Mouse (Mus musculus) gonadal fat pad, adult 2 months (tissue): ENCODE measurements around the gene Nrgn. TPM values are rescaled to one million over a fixed set of nuclear protein-coding genes. Genes with fewer than 3 reads are reported as not detected.

Experiments used
- DNase-seq: peaks from one replicate; pipeline ENCODE4 v3.0.0-alpha.2; 2012; ENCODE audit warnings: low read depth
- polyA plus RNA-seq: library from polyadenylated mRNA; depleted of rRNA; stranded (reverse); fragments of >200 nt; gene quantifications from 2 replicates; pipeline ENCODE4 v1.2.3, GENCODE M21; 2012; rRNA removed

Nrgn gene
- 19.3 and 24.3 TPM in 2 replicates for polyA plus RNA-seq

DNA sequence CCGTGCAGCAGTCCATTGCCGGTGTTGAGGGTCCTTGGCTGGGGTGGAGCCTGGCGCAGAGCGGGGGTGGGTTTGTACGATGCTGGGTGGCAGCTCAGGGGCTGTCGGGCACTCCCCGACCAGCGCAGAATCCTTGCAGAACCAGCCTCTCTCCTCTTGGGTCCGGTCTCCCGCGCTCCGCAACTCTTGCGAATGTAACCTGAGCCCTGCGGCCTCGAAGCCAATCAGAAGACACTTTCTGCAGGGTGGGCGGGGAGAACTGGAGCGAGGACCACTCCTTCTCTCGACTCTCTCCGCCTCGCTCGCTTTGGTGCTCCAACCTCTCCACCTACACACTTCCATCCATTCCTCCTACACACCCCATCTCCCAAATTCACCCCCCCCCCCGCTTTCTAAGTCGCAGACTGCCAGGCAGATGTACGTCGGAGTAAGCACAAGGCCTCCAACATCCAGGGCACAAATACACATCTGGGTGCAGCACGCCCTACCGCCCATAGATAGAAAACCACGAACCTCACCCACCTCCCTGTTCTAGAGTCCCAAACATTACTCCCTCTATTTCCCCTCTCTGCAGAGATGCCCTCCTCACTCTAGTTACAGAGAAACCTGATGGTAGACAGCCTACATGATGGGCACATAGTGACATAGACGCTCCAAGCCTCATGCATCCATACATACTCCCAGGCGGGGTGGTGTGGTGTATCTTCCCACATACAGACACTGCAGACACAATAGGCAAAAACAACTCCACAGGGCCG lies at the start of gene Nrgn:
Gene Nrgn, minus strand, starts transcription at position 369 of the 758 bp plus-strand sequence.
- DNase-seq = no peak

DNA sequence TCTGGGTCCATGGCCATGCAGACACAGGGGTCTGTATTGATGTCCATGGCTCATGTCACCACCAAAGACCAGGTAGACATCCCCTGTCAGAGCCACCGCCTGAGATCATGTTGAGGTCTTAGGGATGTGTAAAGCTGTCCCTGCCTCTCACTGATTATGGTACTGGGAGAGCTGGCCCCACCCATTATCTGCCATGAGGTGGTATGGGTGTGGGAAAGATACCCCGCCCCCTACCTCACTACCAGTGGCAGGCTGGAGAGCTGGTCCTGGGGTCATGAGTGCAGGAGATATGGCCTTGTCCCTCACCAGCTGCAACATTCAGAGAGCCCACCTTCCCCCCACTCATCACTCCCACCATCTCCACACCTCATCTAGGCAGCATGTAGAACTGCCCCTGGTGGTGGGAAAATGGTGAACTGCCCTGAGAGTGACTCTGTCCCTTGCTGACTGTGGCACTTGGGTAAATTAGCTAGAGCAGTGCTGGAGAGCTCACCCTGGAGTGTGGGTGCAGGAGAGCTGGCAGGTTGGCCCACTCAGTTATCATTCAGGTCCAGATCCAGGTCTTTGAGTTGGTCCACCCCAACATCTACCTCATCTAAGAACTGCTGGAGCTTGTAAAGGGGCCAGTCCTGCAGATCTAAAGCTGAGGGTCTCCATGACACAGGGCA lies 48.0 kb upstream of the Nrgn start:
- DNase-seq = no peak

GRCm38 (mm10) chr9:37598637-37599036 lies 45.9 kb upstream of the Nrgn start:
- no peak for DNase-seq

DNA sequence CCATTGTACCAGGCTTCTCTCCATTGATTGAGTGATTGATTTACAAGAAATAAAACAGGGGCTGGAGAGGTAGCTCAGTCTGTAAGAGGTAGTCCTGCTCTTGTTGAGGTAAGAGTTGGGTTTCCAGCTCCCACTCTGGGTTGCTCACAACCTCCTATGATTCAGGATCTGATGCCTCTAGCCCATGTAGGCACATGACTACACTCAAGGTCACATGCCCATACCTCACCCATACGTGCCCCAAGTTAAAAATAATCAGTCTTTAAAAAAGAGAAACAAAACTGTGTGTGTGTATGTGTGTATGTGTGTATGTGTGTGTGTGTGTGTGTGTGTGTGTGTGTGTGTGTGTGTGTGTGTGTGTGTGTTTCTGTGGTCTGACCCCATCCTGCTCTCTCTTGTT lies 42.9 kb upstream of the Nrgn start:
- DNase-seq = no peak

DNA sequence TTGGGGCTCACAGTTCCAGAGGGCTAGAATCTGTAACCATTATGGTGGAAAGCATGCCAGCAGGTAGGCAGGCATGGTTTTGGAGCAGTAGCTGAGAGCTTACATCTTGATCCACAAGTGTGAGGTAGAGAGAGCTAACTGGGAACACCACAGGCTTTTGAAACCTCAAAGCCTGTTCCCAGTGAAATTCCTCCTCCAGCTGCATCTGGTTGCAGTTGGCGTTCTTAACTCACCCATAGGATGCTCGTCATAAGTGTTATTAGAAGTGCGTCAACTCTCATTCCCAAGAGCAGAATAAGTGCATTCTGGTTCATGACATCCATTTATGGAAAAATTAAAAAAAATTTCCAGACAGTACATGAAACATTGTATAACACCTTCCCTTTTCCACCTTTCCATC lies 41.0 kb upstream of the Nrgn start:
- DNase-seq = no peak

- DNase-seq = no peak
Observed at GRCm38 (mm10) chr9:37592633-37593032, 39.9 kb upstream of the Nrgn start.

DNA sequence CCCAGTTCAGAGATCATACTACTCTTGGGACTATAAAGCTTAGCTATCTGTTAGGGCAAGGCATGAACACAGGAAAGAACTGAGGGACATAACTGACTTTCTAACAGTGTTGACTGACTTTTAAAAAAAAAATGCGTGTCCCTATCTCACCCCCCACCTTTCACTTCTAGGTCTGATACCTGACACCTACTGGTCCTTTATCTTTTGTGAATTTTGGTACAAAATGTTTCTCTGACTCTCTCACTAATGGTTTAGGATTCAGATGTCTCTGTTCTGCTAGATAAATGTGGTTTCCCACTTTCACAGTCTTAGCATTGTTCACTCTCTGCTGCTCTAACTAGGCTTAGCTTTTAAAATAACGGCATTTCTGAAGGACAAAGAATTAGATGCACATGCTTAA lies 39.3 kb upstream of the Nrgn start:
- DNase-seq = no peak

GRCm38 (mm10) chr9:37590381-37590780 lies 37.7 kb upstream of the Nrgn start:
- DNase-seq = no peak

DNA sequence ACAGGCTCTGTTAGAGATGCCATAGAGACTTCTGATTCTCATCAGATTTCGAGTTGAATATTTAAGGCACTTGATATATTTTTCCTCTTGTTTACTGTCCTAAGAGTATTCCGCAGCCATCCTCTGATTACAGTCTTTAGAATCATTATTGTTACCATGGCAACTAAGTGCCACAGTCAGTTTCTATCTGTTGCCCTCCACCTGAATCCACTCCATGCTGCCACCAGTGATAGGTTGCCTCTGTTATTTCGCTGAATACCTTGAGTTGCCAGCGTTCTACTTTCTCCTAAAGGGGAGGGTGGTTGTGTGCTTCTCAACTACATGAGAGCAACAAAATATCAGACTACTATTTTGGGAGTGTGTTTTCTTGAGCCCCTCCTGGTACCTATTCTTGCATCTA lies 34.0 kb upstream of the Nrgn start:
- DNase-seq = no peak

- DNase-seq = no peak
Observed at GRCm38 (mm10) chr9:37583594-37583993, 30.9 kb upstream of the Nrgn start.

GRCm38 (mm10) chr9:37576436-37576930 lies 23.8 kb upstream of the Nrgn start:
- peak; percentile 41 for DNase-seq

- DNase-seq = no peak
Observed at GRCm38 (mm10) chr9:37572204-37572876, 19.6 kb upstream of the Nrgn start.

DNA sequence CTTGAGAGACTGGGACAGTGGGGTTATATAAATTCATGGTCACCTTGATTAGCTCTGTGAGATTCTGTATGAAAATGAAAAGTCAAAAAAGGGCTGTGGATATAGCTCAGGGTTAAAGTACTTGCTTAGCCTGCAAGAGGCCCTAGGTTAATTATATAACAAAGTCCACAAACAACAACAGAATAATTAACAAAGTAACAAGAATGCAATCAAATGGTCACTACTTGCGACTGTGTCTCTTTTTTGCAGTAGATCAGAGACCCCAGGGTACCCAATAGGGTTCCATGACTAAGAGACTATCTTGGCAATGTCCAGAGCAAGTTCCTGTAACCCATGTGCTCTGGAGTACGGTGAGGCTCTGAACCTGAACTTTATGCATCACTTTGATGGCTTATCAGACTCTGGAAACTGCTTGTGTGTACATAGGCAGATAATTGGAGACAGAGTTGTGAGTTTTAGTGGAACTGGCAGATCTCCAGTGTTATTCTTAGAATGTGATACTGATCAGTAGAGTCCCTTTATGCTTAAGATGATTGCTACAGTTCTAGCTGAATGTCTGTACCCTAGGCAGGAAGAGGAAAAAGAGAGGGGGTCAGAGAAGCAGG lies 16.6 kb upstream of the Nrgn start:
- no peak for DNase-seq

GRCm38 (mm10) chr9:37568605-37569214 lies 16.0 kb upstream of the Nrgn start:
- no peak for DNase-seq

GRCm38 (mm10) chr9:37567892-37568604 lies 15.3 kb upstream of the Nrgn start:
- DNase-seq = no peak

DNA sequence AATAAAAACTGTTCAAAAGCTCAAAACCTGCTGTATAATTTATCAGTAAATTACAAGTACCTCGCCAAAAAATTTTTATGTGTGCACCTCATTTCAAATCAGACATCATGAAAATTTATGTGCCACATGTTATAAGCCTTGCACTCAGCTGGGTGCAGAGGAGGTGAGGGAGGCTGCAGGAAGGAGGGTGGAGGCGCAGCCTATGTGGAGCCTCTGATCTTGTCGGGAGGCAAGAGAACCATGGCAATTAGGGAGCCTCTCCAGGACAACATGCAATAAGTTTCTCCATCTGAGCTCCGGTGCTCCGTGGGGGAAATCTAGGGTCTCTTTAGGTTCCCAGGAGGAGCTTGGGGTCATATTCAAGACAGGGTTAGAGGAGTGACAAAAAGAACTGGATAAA lies 14.8 kb upstream of the Nrgn start:
- DNase-seq = no peak

DNA sequence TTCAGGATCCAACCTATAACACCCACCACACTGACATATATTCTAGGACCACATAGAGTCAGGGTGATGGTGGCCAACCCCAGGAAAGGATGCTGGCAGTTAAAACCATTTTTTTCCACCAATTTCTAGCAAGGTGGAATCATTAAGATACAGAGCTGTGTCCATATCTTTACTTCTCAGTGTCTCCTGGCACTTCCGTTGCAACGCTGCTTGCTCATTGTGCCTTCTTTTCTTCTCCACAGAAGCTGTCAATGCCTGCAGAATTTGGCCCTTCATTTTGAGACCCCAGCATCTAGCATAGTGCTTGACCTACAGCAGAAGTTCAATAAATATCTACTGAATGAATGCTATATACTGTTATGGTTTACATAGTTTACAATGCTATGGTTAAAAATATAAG lies 14.3 kb upstream of the Nrgn start:
- no peak for DNase-seq

DNA sequence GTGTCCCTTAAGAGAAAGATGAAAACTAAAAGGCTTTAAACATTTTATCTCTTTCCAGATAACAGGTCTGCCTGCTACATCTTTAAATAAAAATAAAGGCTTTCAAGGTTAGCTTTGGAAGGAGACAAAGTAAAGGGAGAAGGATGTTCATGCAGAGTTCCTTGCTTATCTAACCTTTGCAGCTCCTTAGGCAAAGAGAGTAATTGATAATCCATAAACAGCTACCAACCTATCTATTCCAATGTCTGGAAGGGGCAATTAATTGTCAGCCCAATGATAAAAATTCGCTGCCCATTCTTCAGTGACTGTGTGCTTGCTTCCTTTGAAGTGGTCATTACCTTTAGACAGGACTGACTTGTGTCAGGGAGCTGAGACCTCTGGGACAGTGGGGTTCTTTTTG lies 11.1 kb upstream of the Nrgn start:
- DNase-seq = no peak

- no peak for DNase-seq
Observed at GRCm38 (mm10) chr9:37560617-37561016, 7.9 kb upstream of the Nrgn start.

DNA sequence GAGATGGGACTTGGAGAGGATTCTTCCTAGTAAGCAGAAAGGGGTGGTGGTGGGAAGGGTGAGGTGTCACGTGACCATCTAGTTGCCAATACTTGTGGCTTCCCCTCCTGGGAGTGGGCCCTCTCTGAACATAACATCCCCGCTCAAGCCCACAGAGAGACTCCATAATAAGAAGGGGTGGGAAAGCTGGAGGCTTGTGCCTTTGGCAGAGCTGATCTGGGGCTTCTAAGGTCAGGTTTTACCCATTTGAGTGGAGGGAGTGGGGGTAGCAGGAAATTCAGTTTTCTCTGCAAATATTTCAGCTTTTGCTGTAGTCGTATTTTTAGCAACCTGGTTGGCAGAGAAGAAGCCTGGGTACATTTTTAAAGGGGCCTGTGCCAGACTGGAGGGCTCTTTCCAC lies 3.7 kb upstream of the Nrgn start:
- no peak for DNase-seq
